7 mouse cellular contexts compared by ENCODE assay signal in genomic region chr7:141215101-141215879, GRCm38 (mm10). TPM values are rescaled to one million over a fixed set of nuclear protein-coding genes. Genes with fewer than 3 reads are reported as not detected.
DNase-seq lines count a peak whose midpoint lies in the region; ATAC-seq lines count a peak whose summit lies in the region.

Gene Rassf7, plus strand, starts transcription at chr7:141215860.

- H3K4me2 ChIP-seq in intestine, embryonic 16.5 days (ENCODE audit: low read depth, low read length) = peak within 1 kb of the TSS; percentile 91
- H3K4me2 ChIP-seq in midbrain, embryonic 12.5 days (replicated peaks) = peak within 1 kb of the TSS; percentile 97

- WGBS in intestine, embryonic 16.5 days = under 1% methylated on average over 41 of the region's 41 CpGs
- WGBS in midbrain, embryonic 12.5 days = under 1% methylated on average over 41 of the region's 41 CpGs

- H3K27me3 ChIP-seq in intestine, embryonic 16.5 days (replicated peaks; ENCODE audit: control insufficient read depth, insufficient read depth, low read length) = no peaks in the 10 kb centered on the region
- H3K27me3 ChIP-seq in midbrain, embryonic 12.5 days = no peaks in the 10 kb centered on the region

- intact Hi-C loops in left cerebral cortex, postnatal 4 days (cut with DNase I) = no loop called here

- no peaks in the 10 kb centered on the region for H3K9me3 ChIP-seq in intestine, embryonic 16.5 days (ENCODE audit: control insufficient read depth, low read length)
- H3K9me3 ChIP-seq in midbrain, embryonic 12.5 days = no peaks in the 10 kb centered on the region

- peak within 1 kb of the TSS; percentile 98 for H3K27ac ChIP-seq in intestine, embryonic 16.5 days (ENCODE audit: low read length)
- peak within 1 kb of the TSS; percentile 94 for H3K27ac ChIP-seq in midbrain, embryonic 12.5 days (replicated peaks)

- H3K36me3 ChIP-seq in intestine, embryonic 16.5 days (ENCODE audit: control insufficient read depth, insufficient read depth, low read length) = peaks cover 4% of the 10 kb centered on the region; the same call in 1 of the 2 replicates
- H3K36me3 ChIP-seq in midbrain, embryonic 12.5 days = peaks cover 29% of the 10 kb centered on the region

- peak within 1 kb of the TSS; percentile 85 for H3K9ac ChIP-seq in intestine, embryonic 16.5 days (ENCODE audit: low read depth, low read length)
- peak within 1 kb of the TSS; percentile 79 for H3K9ac ChIP-seq in midbrain, embryonic 12.5 days (replicated peaks)

- H3K4me1 ChIP-seq in intestine, embryonic 16.5 days (ENCODE audit: control insufficient read depth, insufficient read depth, low read length) = peaks cover 66% of the 10 kb centered on the region
- H3K4me1 ChIP-seq in midbrain, embryonic 12.5 days = peaks cover 25% of the 10 kb centered on the region

- peak; percentile 91 for DNase-seq in adrenal gland, adult 8-10 months
- DNase-seq in embryo, embryonic 9.5 days (ENCODE audit: extremely low spot score) = peak; percentile 98
- peak; percentile 62 to 82 for DNase-seq in gastrocnemius, postnatal 4 days (ENCODE audit: low spot score in 2 of 2)
- DNase-seq in left cerebral cortex, postnatal 4 days = peak; percentile 93
- peak; percentile 95 for DNase-seq in spleen, adult 12 weeks (ENCODE audit: low spot score)

- ATAC-seq in intestine, embryonic 16.5 days = peak; percentile 91
- peak; percentile 96 for ATAC-seq in midbrain, embryonic 12.5 days (ENCODE audit: low FRiP score, low read depth)

- H3K4me3 ChIP-seq in intestine, embryonic 16.5 days (ENCODE audit: low read length) = peak within 1 kb of the TSS; percentile 74
- peak within 1 kb of the TSS; percentile 62 for H3K4me3 ChIP-seq in midbrain, embryonic 12.5 days

RNA-seq across cellular contexts. Expression of gene Rassf7, which starts in this region (rescaled TPM):
- 1 to 10 TPM; 5.6 to 7.7 (median 6.3) TPM for total RNA-seq in adrenal gland, adult 8-10 months (2022)
- total RNA-seq in gastrocnemius, postnatal 4 days (2021) = 10 to 100 TPM in 1 of 2 experiments, 1 to 10 TPM in 1; 9.8 to 14.2 TPM
- polyA plus RNA-seq in intestine, embryonic 16.5 days (2015; fragmentation: Nextera tagmentation; extraction: Ambion mirVana) = 75.6 and 77.5 TPM in 2 replicates
- 1 to 10 TPM; 3.8 to 4.7 TPM for total RNA-seq in left cerebral cortex, postnatal 4 days (2021)
- polyA plus RNA-seq in midbrain, embryonic 12.5 days (2016; fragmentation: Nextera tagmentation; extraction: Ambion mirVana) = 40.1 and 40.6 TPM in 2 replicates

Comparison
In these comparisons a context has a peak if more than half of its experiments do, and no peak if none do; other contexts are left out.
1. Peak in every context shown above with its lines: DNase-seq, ATAC-seq, H3K4me3 ChIP-seq and H3K27ac ChIP-seq.